Mouse (Mus musculus) ES-Bruce4 (cell line): ENCODE data around the gene Cga. TPM values are rescaled to one million over a fixed set of nuclear protein-coding genes. Genes with fewer than 3 reads are reported as not detected.

ENCODE experiments used
- H3K27ac ChIP-seq: 2 replicates; pipeline ENCODE4 v1.5.1; 2012; ENCODE audit warnings: low read length, inconsistent platforms; ENCODE audit not compliant: insufficient read depth
- H3K27me3 ChIP-seq: 2 replicates; pipeline ENCODE4 v1.6.1; 2012; ENCODE audit warnings: mild to moderate bottlenecking, low read length, inconsistent platforms; ENCODE audit not compliant: control insufficient read depth, poor library complexity, insufficient read depth, severe bottlenecking
- H3K36me3 ChIP-seq: 2 replicates; pipeline ENCODE4 v1.6.1; 2012; ENCODE audit warnings: inconsistent platforms, mild to moderate bottlenecking, low read length, moderate library complexity; ENCODE audit not compliant: control insufficient read depth, poor library complexity, insufficient read depth, severe bottlenecking
- H3K4me1 ChIP-seq: one replicate; pipeline ENCODE4 v1.8.1; 2011; ENCODE audit warnings: low read length; ENCODE audit not compliant: control insufficient read depth, insufficient read depth
- H3K4me3 ChIP-seq: 2 replicates; pipeline ENCODE4 v1.5.1; 2011; ENCODE audit warnings: low read depth, mild to moderate bottlenecking, low read length
- H3K9ac ChIP-seq: 2 replicates; pipeline ENCODE4 v1.6.1; 2012; ENCODE audit warnings: low read depth, mild to moderate bottlenecking, inconsistent platforms; ENCODE audit not compliant: poor library complexity, severe bottlenecking
- H3K9me3 ChIP-seq: replicated peaks from 2 replicates; pipeline ENCODE4 v1.6.1; 2012; ENCODE audit warnings: mild to moderate bottlenecking, low read length, inconsistent platforms; ENCODE audit not compliant: control insufficient read depth, poor library complexity, insufficient read depth, severe bottlenecking
- CTCF ChIP-seq: IDR thresholded peaks from one replicate; pipeline ENCODE4 v1.8.1; 2011; ENCODE audit warnings: low read depth, low read length
- EP300 ChIP-seq: IDR thresholded peaks from 2 replicates; pipeline ENCODE4 v1.6.1; 2011; ENCODE audit warnings: low read depth, low read length; ENCODE audit not compliant: insufficient read depth
- POLR2A ChIP-seq: IDR thresholded peaks from one replicate; pipeline ENCODE4 v1.8.1; 2011; ENCODE audit warnings: low read length; ENCODE audit not compliant: insufficient read depth
- polyA plus RNA-seq: library from polyadenylated mRNA; stranded (reverse); fragments of >200 nt; gene quantifications from 2 replicates; pipeline ENCODE4 v1.2.4, GENCODE M21; 2011; ENCODE audit warnings: low read depth; ENCODE audit not compliant: missing spikeins, insufficient read depth, insufficient read length

The Cga gene
- polyA plus RNA-seq, 1 experiment, result not detected

DNA sequence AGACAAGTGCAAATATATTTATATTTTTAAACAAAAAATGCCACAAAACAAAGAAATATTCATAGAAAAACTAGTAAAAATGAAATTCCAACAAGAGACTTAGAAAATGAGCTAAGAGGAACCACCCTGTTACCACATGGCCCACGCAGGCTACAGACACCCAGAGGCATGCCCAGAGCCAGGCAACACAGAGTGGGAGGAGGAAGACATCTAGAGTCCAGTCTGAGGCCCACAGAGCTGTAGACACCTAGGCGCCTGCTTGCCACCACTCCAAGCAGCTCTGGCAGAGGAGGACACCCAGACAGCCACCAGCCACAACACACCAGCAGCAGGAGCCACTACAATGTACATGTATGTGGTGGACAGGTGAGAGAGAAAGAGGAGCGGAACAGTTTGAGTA is 34.7 kb upstream of the Cga start:
- Histone ChIP-seq H3K27me3 (no peaks in the 10 kb centered on the region), H3K36me3 (no peaks in the 10 kb centered on the region; the same call in 1 of the 2 replicates), H3K9me3 (no peaks in the 10 kb centered on the region), H3K9ac (no peak overlapping the region), H3K27ac (no peak overlapping the region), H3K4me3 (no peak overlapping the region), H3K4me1 (peaks cover 3% of the 10 kb centered on the region)
- TF ChIP-seq POLR2A (no peak), CTCF (no peak), EP300 (no peak)

DNA sequence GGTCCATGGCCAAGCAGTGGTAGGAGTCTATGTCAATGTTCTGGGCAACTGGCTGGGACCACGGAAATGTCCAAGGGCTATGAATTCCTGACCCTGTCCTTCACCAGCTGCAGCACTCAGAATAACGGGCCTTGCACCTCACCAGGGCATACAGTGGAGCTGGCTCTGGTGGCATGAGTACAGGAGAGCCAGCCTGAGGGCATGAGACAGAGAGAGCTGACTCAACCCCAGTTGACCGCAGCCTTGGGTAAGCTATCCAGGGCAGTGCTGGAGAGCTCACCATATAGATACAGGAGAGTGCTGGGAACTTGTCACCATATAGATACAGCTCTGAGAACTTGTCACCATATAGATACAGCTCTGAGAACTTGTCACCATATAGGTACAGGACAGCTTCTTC is 34.2 kb upstream of the Cga start:
- no peaks in the 10 kb centered on the region; the same call in 1 of the 2 replicates for H3K36me3 ChIP-seq
- H3K9me3 ChIP-seq, result no peaks in the 10 kb centered on the region
- no peak overlapping the region for H3K4me3 ChIP-seq
- no peak overlapping the region for H3K9ac ChIP-seq
- no peak for TF ChIP-seq EP300
- TF ChIP-seq POLR2A, result no peak
- no peak for TF ChIP-seq CTCF
- H3K27ac ChIP-seq, result no peak overlapping the region
- no peaks in the 10 kb centered on the region for H3K27me3 ChIP-seq
- peaks cover 3% of the 10 kb centered on the region for H3K4me1 ChIP-seq

DNA sequence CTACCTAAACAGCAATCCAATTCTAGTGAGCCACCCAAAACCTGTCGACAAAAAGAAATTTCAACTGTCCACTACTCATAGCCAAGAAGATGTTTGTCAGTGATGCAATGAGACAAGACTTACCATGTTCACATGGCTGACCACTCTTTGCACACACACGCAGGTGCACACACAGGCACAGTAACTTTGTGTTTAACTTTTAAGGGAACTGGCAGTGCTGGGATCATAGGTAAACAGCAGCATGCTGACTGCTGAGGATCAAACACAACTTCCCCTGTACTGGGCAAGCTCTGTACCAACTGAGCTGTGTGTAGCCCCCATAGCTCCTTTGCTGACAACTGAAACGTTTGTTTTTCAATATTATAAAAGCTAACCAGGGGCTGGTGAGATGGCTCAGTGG is 32.1 kb upstream of the Cga start:
- H3K9ac ChIP-seq, result no peak overlapping the region

DNA sequence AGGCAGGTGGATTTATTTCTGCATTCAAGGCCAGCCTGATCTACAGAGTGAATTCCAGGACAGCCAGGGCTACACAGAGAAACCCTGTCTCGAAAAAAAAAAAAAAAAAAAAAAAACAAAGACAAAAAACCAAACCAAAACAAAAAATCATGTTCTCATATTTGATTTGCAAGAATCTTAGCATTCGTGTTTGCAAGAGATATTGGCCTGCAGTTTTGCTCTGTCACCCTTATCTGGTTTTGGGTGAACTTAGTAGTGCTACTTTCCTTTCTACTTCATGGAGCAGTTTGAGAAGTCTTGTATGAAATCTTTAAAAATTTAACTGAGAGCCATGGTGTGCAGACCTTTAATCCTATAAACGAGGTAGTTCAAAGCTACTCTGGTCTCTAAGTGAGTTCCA is 23.8 kb upstream of the Cga start:
- H3K27ac ChIP-seq, result no peak overlapping the region
- no peaks in the 10 kb centered on the region for H3K27me3 ChIP-seq
- no peak overlapping the region for H3K9ac ChIP-seq
- TF ChIP-seq CTCF (no peak), EP300 (no peak), POLR2A (no peak)
- H3K9me3 ChIP-seq, result no peaks in the 10 kb centered on the region
- no peaks in the 10 kb centered on the region for H3K36me3 ChIP-seq
- no peak overlapping the region for H3K4me3 ChIP-seq
- H3K4me1 ChIP-seq, result peaks cover 5% of the 10 kb centered on the region

More for the DNA sequence above, 32.1 kb upstream of the Cga start:
- Histone ChIP-seq H3K4me1 (peaks cover 3% of the 10 kb centered on the region), H3K27ac (no peak overlapping the region), H3K9me3 (no peaks in the 10 kb centered on the region), H3K4me3 (no peak overlapping the region), H3K27me3 (no peaks in the 10 kb centered on the region), H3K36me3 (no peaks in the 10 kb centered on the region)
- TF ChIP-seq EP300 (no peak), POLR2A (no peak), CTCF (no peak)

DNA sequence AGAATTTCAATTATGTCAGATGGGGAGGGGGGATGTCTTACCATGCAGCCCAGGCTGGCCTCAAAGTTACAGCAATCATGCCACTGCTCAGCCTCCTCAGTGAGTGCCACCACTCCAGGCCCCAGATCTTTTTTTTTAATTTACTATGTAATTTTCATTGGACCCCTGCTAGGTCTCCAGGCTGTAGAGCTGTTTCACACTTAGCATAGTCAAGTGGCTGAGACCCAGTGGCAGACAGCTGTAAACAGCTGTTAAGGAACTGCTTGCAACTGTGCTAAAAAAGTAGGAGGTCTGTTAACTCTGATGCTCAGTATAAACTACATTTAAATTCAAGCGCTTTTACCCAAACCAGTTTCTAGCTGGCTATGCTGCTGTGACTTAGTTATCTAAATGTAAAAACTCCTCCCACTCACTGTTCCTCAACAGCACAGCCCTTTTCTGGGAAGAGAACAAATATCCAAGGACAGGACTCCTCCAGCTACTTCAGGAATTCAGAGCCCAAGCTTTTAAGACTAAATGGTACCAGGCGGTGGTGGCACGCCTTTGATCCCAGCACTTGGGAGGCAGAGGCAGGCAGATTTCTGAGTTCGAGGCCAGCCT is 20.6 kb upstream of the Cga start:
- no peak overlapping the region for H3K4me3 ChIP-seq
- H3K4me1 ChIP-seq, result peaks cover 3% of the 10 kb centered on the region
- H3K9ac ChIP-seq, result no peak overlapping the region
- no peak for TF ChIP-seq POLR2A
- TF ChIP-seq CTCF, result no peak
- no peak for TF ChIP-seq EP300
- no peaks in the 10 kb centered on the region for H3K27me3 ChIP-seq
- H3K36me3 ChIP-seq, result no peaks in the 10 kb centered on the region
- no peaks in the 10 kb centered on the region for H3K9me3 ChIP-seq
- peak overlapping the region; percentile 41 for H3K27ac ChIP-seq

DNA sequence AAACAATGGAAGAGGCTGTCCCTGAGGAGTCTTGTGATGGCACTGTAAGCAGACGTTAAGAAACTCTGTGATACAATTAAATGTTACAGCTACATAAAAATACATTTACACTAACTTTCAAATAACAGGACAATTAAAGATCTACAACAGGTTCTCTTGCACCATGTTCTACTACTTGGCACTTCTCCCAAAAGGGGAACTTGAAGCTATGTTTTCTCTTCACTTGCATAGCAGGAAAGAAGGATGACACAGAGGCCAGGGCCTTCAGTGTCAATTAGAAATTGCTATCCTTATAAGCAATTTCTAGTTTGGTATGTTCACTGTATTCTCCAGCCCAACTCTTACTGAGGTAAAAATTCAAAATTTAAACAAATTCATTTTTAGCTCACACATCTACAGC is 19.3 kb upstream of the Cga start:
- H3K4me3 ChIP-seq, result no peak overlapping the region
- H3K27ac ChIP-seq, result no peak overlapping the region
- no peaks in the 10 kb centered on the region for H3K9me3 ChIP-seq
- H3K9ac ChIP-seq, result no peak overlapping the region
- TF ChIP-seq EP300, result no peak
- TF ChIP-seq CTCF, result no peak
- TF ChIP-seq POLR2A, result no peak
- H3K36me3 ChIP-seq, result no peaks in the 10 kb centered on the region
- H3K27me3 ChIP-seq, result no peaks in the 10 kb centered on the region
- peaks cover 3% of the 10 kb centered on the region for H3K4me1 ChIP-seq
